Mouse (Mus musculus): Measurements from ENCODE around the gene Nosip. TPM values are rescaled to one million over a fixed set of nuclear protein-coding genes. Genes with fewer than 3 reads are reported as not detected.

Nosip gene
- total and polyA plus RNA-seq, 3 experiments = 72.4 to 86.8 (median 81.4) TPM

DNA sequence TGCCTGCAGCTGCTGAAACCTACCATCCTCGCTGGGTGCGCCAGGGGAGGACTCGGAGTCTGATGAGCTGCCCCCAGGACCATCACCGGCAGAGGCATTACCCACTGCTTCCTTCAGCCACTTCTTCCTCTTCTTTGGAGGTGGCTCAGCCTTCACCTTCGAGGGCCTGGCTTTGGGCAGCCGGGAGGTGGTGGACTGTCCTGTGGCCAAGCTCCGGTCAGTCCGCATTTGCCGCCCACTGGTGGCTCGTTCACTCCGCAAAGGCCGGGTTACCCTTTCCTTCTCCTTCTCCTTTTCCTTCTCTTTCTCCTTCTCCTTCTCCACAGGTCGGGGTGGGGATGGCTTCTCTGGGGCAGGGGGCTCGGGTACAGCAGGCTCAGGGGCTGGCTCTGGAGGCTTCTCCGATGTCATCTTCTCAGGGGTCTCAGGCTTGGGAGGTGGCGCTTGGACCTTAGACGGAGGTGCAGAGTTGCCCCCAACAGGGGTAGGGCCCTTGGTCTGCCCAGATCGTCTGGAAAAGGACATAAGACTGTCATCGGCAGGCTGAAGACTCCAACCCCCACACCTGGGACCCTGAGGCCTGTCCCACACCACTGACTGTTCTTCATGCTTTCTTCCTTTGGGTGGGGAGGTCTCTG lies 28.4 kb upstream of the Nosip start:
- Histone ChIP-seq H3K9ac (ENCODE audit: insufficient read depth, low read depth) (no peak overlapping the region), H3K4me2 (ENCODE audit: insufficient read depth, low read depth, poor library complexity, severe bottlenecking) (no peak overlapping the region), H3K4me3 (replicated peaks in 1 of 3; ENCODE audit: low read depth in 2 of 3, low read length in 2 of 3, poor library complexity in 1 of 3) (no peak overlapping the region), H3K27me3 (replicated peaks) (no peaks in the 10 kb centered on the region), H3K9me3 (replicated peaks; ENCODE audit: low read length) (no peaks in the 10 kb centered on the region), H3K79me2 (replicated peaks; ENCODE audit: control insufficient read depth, extremely low read depth, insufficient read depth, poor library complexity, severe bottlenecking) (no peaks in the 10 kb centered on the region; the same call in none of the 2 replicates), H3K27ac (ENCODE audit: insufficient read depth, low read depth) (no peak overlapping the region), H3K4me1 (ENCODE audit: control insufficient read depth in 1 of 2, insufficient read depth in 2 of 2) (no peaks in the 10 kb centered on the region), H3K36me3 (replicated peaks in 1 of 2; ENCODE audit: control insufficient read depth in 1 of 2, insufficient read depth in 1 of 2, low read length in 1 of 2) (peaks cover 76 to 96% of the 10 kb centered on the region in 2 experiments)
- in situ Hi-C loops (cut with MboI; ENCODE audit: low pct_ligation_motif_present, low pct_unique_long_range_greater_than_20kb, low sequenced_read_pairs) = no loop called here
- no peak for TF ChIP-seq MAZ (IDR thresholded peaks at IDR 0.05; ENCODE audit: low read depth, low read length)
- no peak for TF ChIP-seq USF1 (IDR thresholded peaks at IDR 0.05; ENCODE audit: low read depth, low read length)
- TF ChIP-seq CHD1 (IDR thresholded peaks at IDR 0.05; ENCODE audit: low read depth, low read length) = no peak
- no peak for TF ChIP-seq ZNF384 (IDR thresholded peaks at IDR 0.05; ENCODE audit: low read depth, low read length)
- TF ChIP-seq CTCF (conservative IDR thresholded peaks at IDR 0.05 in 1 of 2, IDR thresholded peaks at IDR 0.05 in 1 of 2; ENCODE audit: low read depth in 2 of 2, low read length in 2 of 2) = no peak
- TF ChIP-seq POLR2AphosphoS2 (IDR thresholded peaks at IDR 0.05; ENCODE audit: low read depth, low read length) = no peak
- dilution Hi-C loops (cut with MboI; ENCODE audit: extremely low pct_ligation_motif_present, extremely low pct_unique_long_range_greater_than_20kb, low sequenced_read_pairs) = no loop called here
- DNase-seq (ENCODE audit: extremely low read depth) = no peak

- Histone ChIP-seq H3K4me3 (replicated peaks in 1 of 3; ENCODE audit: low read depth in 2 of 3, low read length in 2 of 3, poor library complexity in 1 of 3) (no peak overlapping the region), H3K27me3 (replicated peaks) (no peaks in the 10 kb centered on the region), H3K27ac (ENCODE audit: insufficient read depth, low read depth) (no peak overlapping the region), H3K36me3 (replicated peaks in 1 of 2; ENCODE audit: control insufficient read depth in 1 of 2, insufficient read depth in 1 of 2, low read length in 1 of 2) (peaks cover 71 to 95% of the 10 kb centered on the region in 2 experiments), H3K4me2 (ENCODE audit: insufficient read depth, low read depth, poor library complexity, severe bottlenecking) (no peak overlapping the region), H3K9me3 (replicated peaks; ENCODE audit: low read length) (no peaks in the 10 kb centered on the region), H3K9ac (ENCODE audit: insufficient read depth, low read depth) (no peak overlapping the region), H3K79me2 (replicated peaks; ENCODE audit: control insufficient read depth, extremely low read depth, insufficient read depth, poor library complexity, severe bottlenecking) (no peaks in the 10 kb centered on the region; the same call in none of the 2 replicates), H3K4me1 (ENCODE audit: control insufficient read depth in 1 of 2, insufficient read depth in 2 of 2) (no peaks in the 10 kb centered on the region)
- DNase-seq (ENCODE audit: extremely low read depth) = no peak
- dilution Hi-C loops (cut with MboI; ENCODE audit: extremely low pct_ligation_motif_present, extremely low pct_unique_long_range_greater_than_20kb, low sequenced_read_pairs) = no loop called here
- TF ChIP-seq MAFK (IDR thresholded peaks at IDR 0.05; ENCODE audit: insufficient replicate concordance, low read length) (no peak), MEF2A (IDR thresholded peaks at IDR 0.05; ENCODE audit: borderline replicate concordance, low read depth, low read length) (no peak), HCFC1 (IDR thresholded peaks at IDR 0.05; ENCODE audit: low read depth, low read length) (no peak)
- in situ Hi-C loops (cut with MboI; ENCODE audit: low pct_ligation_motif_present, low pct_unique_long_range_greater_than_20kb, low sequenced_read_pairs) = no loop called here
These were observed 26.6 kb upstream of the Nosip start for GRCm38 (mm10) chr7:45035631-45036030.

DNA sequence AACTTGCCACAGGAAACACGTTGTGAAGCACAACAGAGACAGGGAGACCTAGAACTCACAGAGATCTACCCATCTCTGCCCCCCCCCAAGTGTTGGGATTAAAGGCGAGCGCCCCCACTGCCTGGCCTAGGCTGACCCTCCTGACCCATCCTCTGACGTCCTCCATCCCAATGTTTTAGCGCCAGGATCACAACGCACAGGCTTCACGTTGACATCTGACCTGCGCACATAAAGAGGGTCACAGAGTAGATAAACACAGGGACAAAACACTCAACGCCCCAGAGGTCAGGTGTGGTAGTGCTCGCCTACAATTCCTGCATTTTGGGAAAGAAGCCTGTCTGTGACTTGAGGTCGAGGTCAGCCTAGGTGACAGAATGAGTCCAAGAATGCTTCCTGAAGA lies 25.5 kb upstream of the Nosip start:
- no peak for DNase-seq (ENCODE audit: extremely low read depth)
- dilution Hi-C loops (cut with MboI; ENCODE audit: extremely low pct_ligation_motif_present, extremely low pct_unique_long_range_greater_than_20kb, low sequenced_read_pairs) (no loop called here), in situ Hi-C loops (cut with MboI; ENCODE audit: low pct_ligation_motif_present, low pct_unique_long_range_greater_than_20kb, low sequenced_read_pairs) (no loop called here)
- peaks cover 70 to 96% of the 10 kb centered on the region in 2 experiments for H3K36me3 ChIP-seq (replicated peaks in 1 of 2; ENCODE audit: control insufficient read depth in 1 of 2, insufficient read depth in 1 of 2, low read length in 1 of 2)
- no peaks in the 10 kb centered on the region for H3K4me1 ChIP-seq (ENCODE audit: control insufficient read depth in 1 of 2, insufficient read depth in 2 of 2)
- no peak overlapping the region for H3K27ac ChIP-seq (ENCODE audit: insufficient read depth, low read depth)
- H3K4me2 ChIP-seq (ENCODE audit: insufficient read depth, low read depth, poor library complexity, severe bottlenecking) = no peak overlapping the region
- H3K9ac ChIP-seq (ENCODE audit: insufficient read depth, low read depth) = no peak overlapping the region
- H3K9me3 ChIP-seq (replicated peaks; ENCODE audit: low read length) = no peaks in the 10 kb centered on the region
- no peaks in the 10 kb centered on the region; the same call in none of the 2 replicates for H3K79me2 ChIP-seq (replicated peaks; ENCODE audit: control insufficient read depth, extremely low read depth, insufficient read depth, poor library complexity, severe bottlenecking)
- TF ChIP-seq MYC (IDR thresholded peaks at IDR 0.05; ENCODE audit: low read depth, low read length) (no peak), USF1 (IDR thresholded peaks at IDR 0.05; ENCODE audit: low read depth, low read length) (no peak), TBP (conservative IDR thresholded peaks at IDR 0.05; ENCODE audit: low read depth, low read length) (no peak), MEF2A (IDR thresholded peaks at IDR 0.05; ENCODE audit: borderline replicate concordance, low read depth, low read length) (no peak)
- H3K4me3 ChIP-seq (replicated peaks in 1 of 3; ENCODE audit: low read depth in 2 of 3, low read length in 2 of 3, poor library complexity in 1 of 3) = no peak overlapping the region
- H3K27me3 ChIP-seq (replicated peaks) = no peaks in the 10 kb centered on the region

All from CH12.LX (cell line).